Mouse (Mus musculus) 416B (cell line): ENCODE data around the gene Acap3.

Source experiments
- DNase-seq: peaks from one replicate; pipeline ENCODE4 v3.0.0; 2011; ENCODE audit warnings: low read depth

Acap3 gene

GRCm38 (mm10) chr4:155891551-155892001, at the start of gene Acap3, which contains the start of gene Pusl1:
Gene Acap3, plus strand, starts transcription at chr4:155891822.
Gene Pusl1, minus strand, starts transcription at chr4:155891781.
- DNase-seq, result peak; percentile 94

GRCm38 (mm10) chr4:155843231-155843630, 48.4 kb upstream of the Acap3 start:
- no peak for DNase-seq

GRCm38 (mm10) chr4:155846871-155847578, 44.6 kb upstream of the Acap3 start, which contains the start of gene Dvl1:
Gene Dvl1, plus strand, starts transcription at chr4:155847402.
- DNase-seq, result peak; percentile 82

GRCm38 (mm10) chr4:155847591-155848352, 43.9 kb upstream of the Acap3 start:
- peak; percentile 36 for DNase-seq

GRCm38 (mm10) chr4:155848434-155849095, 43.1 kb upstream of the Acap3 start:
- peak; percentile 26 for DNase-seq

- DNase-seq, result no peak
These were observed 42.2 kb upstream of the Acap3 start for GRCm38 (mm10) chr4:155849391-155849790.

DNA sequence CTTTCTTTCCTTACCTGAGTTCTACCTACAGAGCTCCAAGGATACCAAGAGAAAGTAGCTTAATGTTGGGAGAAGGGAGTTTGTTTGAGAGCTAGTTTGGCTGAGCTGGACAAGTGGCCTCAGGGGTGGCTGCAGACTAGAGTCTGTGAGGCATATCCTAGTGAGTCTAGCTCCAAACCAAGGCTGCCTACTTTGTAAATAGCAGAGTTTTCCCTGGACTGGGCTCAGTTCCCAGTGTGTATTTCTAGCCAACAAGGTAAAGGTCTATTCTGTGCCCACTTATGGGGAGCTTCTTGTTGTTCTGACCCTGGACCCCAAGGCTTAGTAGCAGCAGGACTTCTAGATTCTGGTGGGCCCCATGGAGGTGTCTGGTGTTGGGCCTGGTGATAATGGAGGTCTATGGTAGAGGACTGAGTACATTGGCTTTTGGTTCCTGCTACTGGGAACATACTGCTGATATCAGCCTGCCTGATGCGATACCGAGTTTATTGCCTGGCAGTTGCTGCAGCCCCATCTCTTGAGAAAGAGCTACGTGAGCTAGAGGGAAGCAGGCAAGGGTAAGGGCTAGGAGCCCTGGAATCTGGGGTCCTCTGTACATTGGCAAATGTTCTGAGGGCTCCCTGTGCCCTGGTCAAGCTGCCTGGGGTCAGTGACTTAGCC, 41.7 kb upstream of the Acap3 start:
- no peak for DNase-seq

- no peak for DNase-seq
These were observed 40.3 kb upstream of the Acap3 start for GRCm38 (mm10) chr4:155851368-155851767.

DNA sequence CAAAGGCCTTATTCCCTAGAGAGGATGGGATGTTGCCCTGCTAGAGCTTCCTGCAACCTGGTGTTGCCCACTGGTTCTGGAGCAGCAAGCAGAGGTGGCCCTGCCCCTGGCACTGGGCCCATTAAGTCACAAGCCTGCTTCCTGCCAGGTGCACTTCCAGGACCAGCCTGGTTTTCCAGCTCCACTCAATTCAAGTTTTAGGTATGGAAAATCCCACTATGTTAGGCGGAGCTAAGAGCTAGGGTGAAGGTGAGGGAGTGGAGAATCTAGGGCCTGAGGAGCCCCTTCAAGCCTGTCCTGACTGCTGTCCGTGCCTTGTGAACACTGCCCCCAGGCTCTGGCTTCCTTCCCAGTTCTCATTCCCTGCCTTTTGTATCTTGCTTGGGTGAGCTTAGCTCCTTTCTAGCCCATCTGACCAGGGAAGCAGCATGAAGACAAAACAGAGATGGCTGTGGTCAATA, 39.6 kb upstream of the Acap3 start:
- DNase-seq, result no peak

DNA sequence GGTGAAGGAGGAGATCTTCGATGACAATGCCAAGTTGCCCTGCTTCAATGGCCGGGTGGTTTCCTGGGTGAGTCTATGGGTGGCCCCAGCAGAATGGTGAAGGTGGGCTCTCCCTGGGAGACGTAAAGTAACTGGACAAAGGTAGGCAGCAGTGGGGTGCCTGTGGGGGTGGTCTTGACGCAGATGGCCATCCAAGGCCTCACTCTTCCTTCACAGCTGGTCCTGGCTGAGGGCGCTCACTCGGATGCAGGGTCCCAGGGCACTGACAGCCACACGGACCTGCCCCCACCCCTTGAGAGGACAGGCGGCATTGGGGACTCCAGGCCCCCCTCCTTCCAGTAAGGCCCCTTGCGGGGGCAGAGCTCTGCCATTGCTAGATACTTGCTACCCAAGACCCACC, 38.2 kb upstream of the Acap3 start:
- no peak for DNase-seq

DNA sequence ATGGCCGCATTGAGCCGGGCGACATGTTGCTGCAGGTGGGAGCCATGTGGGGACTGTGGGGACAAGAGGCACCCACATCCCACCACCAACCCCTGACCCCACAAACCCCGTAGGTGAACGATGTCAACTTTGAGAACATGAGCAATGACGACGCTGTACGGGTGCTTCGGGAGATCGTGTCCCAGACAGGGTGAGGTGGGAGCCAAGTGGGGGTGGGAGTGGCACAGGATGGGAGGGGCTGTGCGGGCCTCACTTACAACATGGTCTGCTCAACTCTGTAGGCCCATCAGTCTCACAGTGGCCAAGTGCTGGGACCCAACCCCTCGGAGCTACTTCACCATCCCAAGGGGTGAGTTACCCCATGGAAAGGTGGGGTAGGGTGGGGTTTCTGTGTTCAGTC, 36.6 kb upstream of the Acap3 start:
- DNase-seq, result no peak

DNA sequence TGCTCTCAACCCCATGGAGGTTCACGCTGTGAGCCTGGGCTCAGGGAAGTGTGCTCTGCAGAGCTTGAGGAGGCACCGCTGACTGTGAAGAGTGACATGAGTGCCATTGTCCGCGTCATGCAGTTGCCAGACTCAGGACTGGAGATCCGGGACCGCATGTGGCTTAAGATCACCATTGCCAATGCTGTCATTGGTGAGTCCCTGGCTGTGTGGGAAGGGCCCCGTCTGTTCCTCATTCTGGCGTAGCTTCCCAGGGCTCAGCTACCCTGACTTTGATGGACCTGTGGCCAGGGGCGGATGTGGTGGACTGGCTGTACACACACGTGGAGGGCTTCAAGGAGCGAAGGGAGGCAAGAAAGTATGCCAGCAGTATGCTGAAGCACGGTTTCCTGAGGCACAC, 35.6 kb upstream of the Acap3 start:
- DNase-seq, result no peak

GRCm38 (mm10) chr4:155856881-155857280, 34.7 kb upstream of the Acap3 start:
- DNase-seq, result no peak

GRCm38 (mm10) chr4:155859318-155859717, 32.3 kb upstream of the Acap3 start:
- DNase-seq, result peak; percentile 52

DNA sequence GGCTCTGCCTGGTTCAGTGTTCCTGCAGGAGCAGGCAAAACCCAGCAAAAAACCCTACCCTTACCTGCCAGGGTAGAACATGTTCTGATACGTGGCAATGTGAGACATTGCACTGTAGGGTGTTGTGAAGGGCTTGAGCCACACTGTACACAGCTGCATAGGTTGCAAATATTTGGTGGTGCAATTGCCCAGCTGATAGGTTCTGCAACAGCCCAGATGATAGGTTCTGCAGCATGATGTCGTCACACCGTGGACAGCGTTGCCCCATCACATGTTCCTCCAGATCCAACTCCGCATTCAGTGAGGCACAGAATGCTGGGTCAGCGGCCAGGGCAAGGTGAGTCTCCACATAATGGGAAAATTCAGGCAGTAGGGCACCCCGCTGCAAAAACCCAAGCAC, 29.8 kb upstream of the Acap3 start:
- DNase-seq, result peak; percentile 52

GRCm38 (mm10) chr4:155863001-155863400, 28.6 kb upstream of the Acap3 start, which contains the start of gene Tas1r3:
Gene Tas1r3, minus strand, starts transcription at chr4:155863362.
- DNase-seq, result no peak

DNA sequence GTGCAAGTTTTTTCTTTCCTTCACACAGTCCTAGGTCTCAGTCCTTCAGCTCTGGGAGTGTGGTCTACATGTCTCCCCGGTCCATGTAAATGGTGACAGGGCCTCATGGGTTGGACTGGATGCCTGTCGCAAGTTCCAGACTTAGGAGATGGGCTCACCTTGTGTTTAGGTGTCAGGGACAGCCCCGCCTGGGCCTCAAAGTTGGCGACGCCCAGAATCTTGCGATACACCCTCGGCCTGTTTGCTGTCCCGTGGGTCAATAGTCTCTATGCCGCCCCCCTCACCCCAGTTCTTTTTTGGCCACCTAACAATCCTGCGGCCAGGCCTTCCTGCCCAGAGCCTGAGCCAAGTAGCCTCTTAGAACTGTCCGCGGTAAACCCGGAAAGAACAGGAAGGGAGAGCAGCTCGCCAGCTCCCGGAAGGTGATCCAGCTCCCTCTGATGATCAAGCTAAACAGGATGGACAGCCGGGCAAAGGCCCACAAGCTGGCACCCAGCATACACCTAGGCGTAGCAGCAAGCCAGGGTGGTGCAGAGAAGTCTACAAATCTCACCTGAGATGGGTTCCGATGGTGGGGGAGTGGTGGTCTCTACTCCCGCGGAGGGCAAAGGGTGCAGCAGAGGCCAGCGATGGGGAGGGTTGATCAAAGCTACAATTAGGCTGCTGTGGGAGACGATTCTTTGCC, 22.9 kb upstream of the Acap3 start:
- peak; percentile 67 for DNase-seq

DNA sequence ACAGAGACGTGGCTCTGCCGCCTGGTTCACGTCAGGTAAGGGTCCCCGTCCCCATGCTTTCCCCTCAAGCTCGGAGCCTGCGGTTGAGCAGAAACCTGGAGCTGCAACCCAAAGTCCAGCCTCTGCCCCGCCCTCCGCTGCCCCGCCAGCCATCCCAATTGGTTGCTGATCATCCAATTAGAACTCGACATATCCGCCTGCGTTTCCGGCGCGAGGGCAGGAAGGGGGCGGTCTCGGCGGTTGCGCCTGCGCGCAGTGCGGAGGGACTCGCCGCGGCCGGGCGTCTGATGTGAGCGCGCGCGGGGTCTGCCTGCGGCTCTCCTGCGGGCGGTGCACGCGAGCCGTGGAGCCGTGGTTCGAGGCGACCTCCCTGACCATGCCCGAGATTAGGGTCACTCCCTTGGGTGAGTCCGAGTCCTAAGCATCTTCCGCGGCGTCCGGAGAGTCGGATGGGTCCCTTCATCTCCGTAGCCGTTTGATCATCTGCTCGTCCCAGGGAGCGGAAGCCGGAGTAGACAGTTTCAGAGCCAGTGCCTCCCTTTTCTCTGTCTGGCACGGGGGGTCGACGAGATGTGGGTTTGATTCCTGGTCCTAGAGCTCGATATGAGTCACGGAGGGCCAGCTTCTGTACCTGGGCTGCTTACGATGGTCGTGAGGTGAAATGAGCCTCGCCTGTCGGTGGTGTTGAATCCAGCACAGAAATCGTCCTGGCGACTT, 22.1 kb upstream of the Acap3 start, which contains the start of the genes Cptp and Ints11:
TSS of gene Cptp (minus strand) at position 124 of the 717 bp plus-strand sequence.
TSS of gene Ints11 (plus strand) at position 230 of the 717 bp plus-strand sequence.
- peak; percentile 95 for DNase-seq

- peak; percentile 42 for DNase-seq
These were observed 20.2 kb upstream of the Acap3 start for GRCm38 (mm10) chr4:155871404-155871803.

GRCm38 (mm10) chr4:155883587-155883986, 8.0 kb upstream of the Acap3 start:
- DNase-seq, result no peak
